8 mouse cellular contexts compared by ENCODE assay signal in the genomic region with DNA sequence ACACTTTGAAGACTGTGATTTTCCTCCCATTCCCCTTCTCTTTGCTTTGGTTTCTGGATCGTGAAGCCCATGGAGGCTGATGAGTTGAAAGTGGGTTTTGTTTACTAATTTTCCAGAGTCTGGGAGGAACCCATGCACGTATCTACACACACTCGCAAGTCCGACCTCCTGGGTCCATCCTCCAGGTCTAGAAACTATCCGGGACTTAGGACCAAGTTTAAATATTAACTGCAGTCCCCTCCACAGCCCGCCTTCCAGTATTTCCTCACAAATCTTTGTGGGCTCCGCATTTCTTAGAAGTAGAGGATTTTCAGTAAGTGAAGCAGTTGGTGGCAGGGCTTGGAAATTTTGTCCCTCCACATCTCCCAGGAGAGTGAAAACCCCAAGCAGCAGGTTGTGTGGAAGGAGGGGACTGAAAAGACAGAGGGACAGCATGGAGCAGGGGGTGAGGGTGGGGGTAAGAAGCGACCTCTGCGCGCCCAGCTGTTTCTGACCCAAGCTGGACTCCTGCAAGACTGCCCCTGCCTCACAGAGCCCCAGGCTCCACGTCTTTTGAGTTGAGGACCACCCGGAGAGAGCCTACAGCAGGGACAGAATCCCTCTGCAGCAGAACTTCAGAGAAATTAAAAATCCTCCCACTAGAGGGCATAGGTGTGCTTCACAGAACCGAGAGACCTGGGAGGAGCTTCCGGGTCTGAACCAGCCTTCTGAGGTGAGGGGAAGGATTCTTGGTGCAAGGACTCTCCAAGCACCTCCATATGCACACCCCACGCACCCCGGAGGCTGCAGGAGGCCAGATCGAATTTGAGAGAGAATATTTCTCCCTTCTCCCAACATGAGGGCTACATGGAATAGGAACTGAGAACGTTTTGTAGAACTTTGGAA.
A peak's percentile ranks its signal among the peaks of the same experiment; 100 is the strongest.
DNase-seq lines count a peak whose midpoint lies in the region; ATAC-seq lines count a peak whose summit lies in the region.
"Not testable (repeated sequence)": the region's sequence is repeated elsewhere in the genome, so short reads cannot be mapped to it uniquely, and the experiment has no call there.

No protein-coding gene starts in this region.

- H3K4me1 ChIP-seq in embryonic facial prominence, embryonic 13.5 days; heart, embryonic 16.5 days (ENCODE audit: control insufficient read depth, insufficient read depth, low read length); lung, embryonic 15.5 days; neural tube, embryonic 13.5 days (replicated peaks): not testable (repeated sequence)

- DNase-seq in T-cell, adult 2 months (ENCODE audit: low spot score): peak; percentile 12
- DNase-seq in kidney, adult 11 months: peak; percentile 63
- peak; percentile 5 to 11 for DNase-seq in layer of hippocampus, postnatal 36 days
- peak; percentile 30 for DNase-seq in thymus, postnatal 14 days

- peak; percentile 43; the same call in 1 of the 2 replicates for ATAC-seq in embryonic facial prominence, embryonic 13.5 days (ENCODE audit: insufficient number of reproducible peaks, insufficient read depth, low FRiP score, low TSS enrichment, low read depth)
- peak; percentile 37; the same call in 1 of the 2 replicates for ATAC-seq in heart, embryonic 16.5 days (replicated peaks; ENCODE audit: extremely low read depth, insufficient read depth, low FRiP score)
- peak; percentile 23; the same call in 1 of the 2 replicates for ATAC-seq in lung, embryonic 15.5 days (ENCODE audit: borderline replicate concordance, extremely low read depth, low FRiP score, low TSS enrichment)
- peak; percentile 40; the same call in 1 of the 2 replicates for ATAC-seq in neural tube, embryonic 13.5 days (ENCODE audit: low read depth)

- H3K27me3 ChIP-seq in embryonic facial prominence, embryonic 13.5 days; heart, embryonic 16.5 days (ENCODE audit: control insufficient read depth, insufficient read depth, low read length); lung, embryonic 15.5 days; neural tube, embryonic 13.5 days: not testable (repeated sequence)

- H3K9ac ChIP-seq in embryonic facial prominence, embryonic 13.5 days; heart, embryonic 16.5 days (ENCODE audit: low read length); lung, embryonic 15.5 days; neural tube, embryonic 13.5 days: not testable (repeated sequence)

- 0 out of 2 replicates have a peak overlapping the region, but pooled peaks have one; percentile 37 for H3K4me2 ChIP-seq in embryonic facial prominence, embryonic 13.5 days
- H3K4me2 ChIP-seq in heart, embryonic 16.5 days (ENCODE audit: low read depth, low read length); neural tube, embryonic 13.5 days: not testable (repeated sequence)
- peak overlapping the region; percentile 38 for H3K4me2 ChIP-seq in lung, embryonic 15.5 days

- not testable (repeated sequence) for H3K9me3 ChIP-seq in embryonic facial prominence, embryonic 13.5 days; heart, embryonic 16.5 days (replicated peaks; ENCODE audit: control insufficient read depth, low read length); lung, embryonic 15.5 days; neural tube, embryonic 13.5 days

- H3K4me3 ChIP-seq in embryonic facial prominence, embryonic 13.5 days; heart, embryonic 16.5 days (ENCODE audit: low read length); lung, embryonic 15.5 days; neural tube, embryonic 13.5 days: not testable (repeated sequence)

- not testable (repeated sequence) for H3K27ac ChIP-seq in embryonic facial prominence, embryonic 13.5 days; heart, embryonic 16.5 days (ENCODE audit: low read length); lung, embryonic 15.5 days; neural tube, embryonic 13.5 days (replicated peaks)

- not testable (repeated sequence) for H3K36me3 ChIP-seq in embryonic facial prominence, embryonic 13.5 days; heart, embryonic 16.5 days (ENCODE audit: control insufficient read depth, insufficient read depth); lung, embryonic 15.5 days; neural tube, embryonic 13.5 days

- 37% methylated on average over 18 of the region's 18 CpGs for WGBS in embryonic facial prominence, embryonic 13.5 days
- 30% methylated on average over 16 of the region's 18 CpGs for whole genome bisulfite sequencing in heart, embryonic 16.5 days
- 23% methylated on average over 18 of the region's 18 CpGs for WGBS in lung, embryonic 15.5 days
- WGBS in neural tube, embryonic 13.5 days: 41% methylated on average over 18 of the region's 18 CpGs

Comparison
In these comparisons a context has a peak if more than half of its experiments do, and no peak if none do; other contexts are left out.
1. DNase-seq: peak in every context shown above with its lines; median percentile 63 in kidney, adult 11 months; 30 in thymus, postnatal 14 days; 12 in T-cell, adult 2 months; 8 in layer of hippocampus, postnatal 36 days.